In genomic region chr11:98348083-98348961, GRCm38 (mm10) we compare ENCODE assay signal across 7 mouse cellular contexts. TPM values are rescaled to one million over a fixed set of nuclear protein-coding genes. Genes with fewer than 3 reads are reported as not detected.
A peak's percentile ranks its signal among the peaks of the same experiment; 100 is the strongest.
DNase-seq lines count a peak whose midpoint lies in the region; ATAC-seq and TF ChIP-seq lines count a peak whose summit lies in the region.

TSS of gene Ppp1r1b (plus strand) at chr11:98348404.

- no peaks in the 10 kb centered on the region for H3K9me3 ChIP-seq in MEL (replicated peaks; ENCODE audit: insufficient read depth, low read length)
- H3K9me3 ChIP-seq in forebrain, embryonic 14.5 days (replicated peaks; ENCODE audit: control insufficient read depth, low read length), result no peaks in the 10 kb centered on the region
- no peaks in the 10 kb centered on the region for H3K9me3 ChIP-seq in stomach, postnatal 0 days (ENCODE audit: control insufficient read depth, low read length)

- peak; percentile 95 to 96 for TF ChIP-seq POLR2A in MEL (IDR thresholded peaks at IDR 0.05; ENCODE audit: control insufficient read depth in 1 of 2, insufficient read depth in 1 of 2, low read depth in 1 of 2, low read length in 2 of 2, poor library complexity in 1 of 2)

- peak within 1 kb of the TSS; percentile 61 for H3K27ac ChIP-seq in MEL (ENCODE audit: control insufficient read depth, low read depth, low read length)
- no peak within 1 kb of the TSS for H3K27ac ChIP-seq in forebrain, embryonic 14.5 days (ENCODE audit: low read depth, low read length)
- H3K27ac ChIP-seq in stomach, postnatal 0 days (replicated peaks), result no peak within 1 kb of the TSS; the same call in 1 of the 2 replicates

- WGBS in forebrain, embryonic 14.5 days, result under 1% methylated on average over 52 of the region's 55 CpGs
- under 1% methylated on average over 55 of the region's 55 CpGs for WGBS in stomach, postnatal 0 days

- TF ChIP-seq EP300 in MEL (IDR thresholded peaks at IDR 0.05; ENCODE audit: low read depth in 1 of 2, low read length in 2 of 2), result peak; percentile 10 to 42; a peak in 1 of 4 replicates
- TF ChIP-seq EP300 in stomach, postnatal 0 days (optimal IDR thresholded peaks at IDR 0.05), result no peak

- H3K4me3 ChIP-seq in MEL (ENCODE audit: control insufficient read depth in 1 of 2, insufficient read depth in 1 of 2, low read depth in 2 of 2, low read length in 2 of 2), result peak within 1 kb of the TSS; percentile 85 to 97
- H3K4me3 ChIP-seq in forebrain, embryonic 14.5 days (ENCODE audit: low read depth, low read length), result peak within 1 kb of the TSS; percentile 47
- H3K4me3 ChIP-seq in stomach, postnatal 0 days (ENCODE audit: low read depth, low read length), result peak within 1 kb of the TSS; percentile 51

- H3K4me1 ChIP-seq in MEL (ENCODE audit: control insufficient read depth in 1 of 2, insufficient read depth in 2 of 2, low read length in 2 of 2), result peaks cover 4 to 23% of the 10 kb centered on the region in 2 experiments; a peak in 3 of 4 replicates
- H3K4me1 ChIP-seq in forebrain, embryonic 14.5 days (ENCODE audit: control insufficient read depth, insufficient read depth, low read length), result peaks cover 5% of the 10 kb centered on the region
- peaks cover 4% of the 10 kb centered on the region; the same call in 1 of the 2 replicates for H3K4me1 ChIP-seq in stomach, postnatal 0 days (replicated peaks; ENCODE audit: control insufficient read depth, insufficient read depth)

- H3K4me2 ChIP-seq in forebrain, embryonic 14.5 days (ENCODE audit: low read length), result peak within 1 kb of the TSS; percentile 95
- peak within 1 kb of the TSS; percentile 93 for H3K4me2 ChIP-seq in stomach, postnatal 0 days (replicated peaks; ENCODE audit: low read depth)

- H3K36me3 ChIP-seq in MEL (ENCODE audit: control insufficient read depth in 1 of 2, insufficient read depth in 2 of 2, low read length in 2 of 2), result peaks cover 0 to 8% of the 10 kb centered on the region in 2 experiments; a peak in 2 of 4 replicates
- H3K36me3 ChIP-seq in forebrain, embryonic 14.5 days (ENCODE audit: control insufficient read depth, insufficient read depth, low read length), result no peaks in the 10 kb centered on the region
- H3K36me3 ChIP-seq in stomach, postnatal 0 days (ENCODE audit: control insufficient read depth, insufficient read depth, low read length), result no peaks in the 10 kb centered on the region

- TF ChIP-seq CTCF in MEL (IDR thresholded peaks at IDR 0.05 in 2 of 3, conservative IDR thresholded peaks at IDR 0.05 in 1 of 3; ENCODE audit: control insufficient read depth in 1 of 3, insufficient read depth in 1 of 3, low read depth in 2 of 3, low read length in 3 of 3, poor library complexity in 1 of 3, severe bottlenecking in 1 of 3), result no peak
- TF ChIP-seq CTCF in stomach, postnatal 0 days (IDR thresholded peaks at IDR 0.05; ENCODE audit: low read depth), result no peak

- peak; percentile 97 for DNase-seq in MEL (ENCODE audit: low read depth, low spot score)
- peak; percentile 59 for DNase-seq in adrenal gland, postnatal 25 days
- DNase-seq in forebrain, embryonic 14.5 days (ENCODE audit: low spot score), result peak; percentile 76
- peak; percentile 64 for DNase-seq in induced T-regulatory cell, adult 2 months (ENCODE audit: low read depth)
- peak in 1 of 2 experiments; percentile 74 for DNase-seq in left cerebral cortex, adult 8-10 months (ENCODE audit: low spot score in 2 of 2)
- peak; percentile 54 to 61 for DNase-seq in lung, postnatal 4 days
- DNase-seq in stomach, postnatal 0 days (ENCODE audit: low spot score), result peak; percentile 63

- H3K79me2 ChIP-seq in MEL (ENCODE audit: control insufficient read depth, insufficient read depth, low read length, poor library complexity), result peaks cover 5% of the 10 kb centered on the region

- no peak for TF ChIP-seq RAD21 in MEL (IDR thresholded peaks at IDR 0.05; ENCODE audit: low read depth, low read length)

- H3K9ac ChIP-seq in MEL (ENCODE audit: control insufficient read depth, low read depth, low read length, poor library complexity, severe bottlenecking), result peak within 1 kb of the TSS; percentile 94
- H3K9ac ChIP-seq in forebrain, embryonic 14.5 days (ENCODE audit: low read length), result peak within 1 kb of the TSS; percentile 65
- peak within 1 kb of the TSS; percentile 58 for H3K9ac ChIP-seq in stomach, postnatal 0 days (ENCODE audit: low read length)

- H3K27me3 ChIP-seq in MEL (ENCODE audit: control insufficient read depth in 1 of 2, insufficient read depth in 2 of 2, low read length in 2 of 2), result no peaks in the 10 kb centered on the region
- peaks cover 66% of the 10 kb centered on the region for H3K27me3 ChIP-seq in forebrain, embryonic 14.5 days (replicated peaks; ENCODE audit: control insufficient read depth, insufficient read depth, low read length)
- H3K27me3 ChIP-seq in stomach, postnatal 0 days (ENCODE audit: control insufficient read depth, insufficient read depth, low read length), result peaks cover 3% of the 10 kb centered on the region; the same call in 1 of the 2 replicates

- peak; percentile 83 for ATAC-seq in forebrain, embryonic 14.5 days
- ATAC-seq in stomach, postnatal 0 days (ENCODE audit: low FRiP score, low TSS enrichment), result peak; percentile 27; the same call in 1 of the 2 replicates

TF ChIP-seq in MEL, 35 proteins besides CTCF, POLR2A, EP300 and RAD21:
- TF ChIP-seq TCF12 (IDR thresholded peaks at IDR 0.05; ENCODE audit: low read depth, low read length), result peak; percentile 64; the same call in 1 of the 2 replicates
- no peak for TF ChIP-seq GABPA (IDR thresholded peaks at IDR 0.05; ENCODE audit: low read depth, low read length)
- TF ChIP-seq E2F4 (IDR thresholded peaks at IDR 0.05; ENCODE audit: borderline replicate concordance, low read depth, low read length), result peak; percentile 22; the same call in 1 of the 2 replicates
- no peak for TF ChIP-seq ZC3H11A (IDR thresholded peaks at IDR 0.05; ENCODE audit: low read depth, low read length)
- no peak for TF ChIP-seq MAFK (IDR thresholded peaks at IDR 0.05; ENCODE audit: borderline replicate concordance, low read depth, low read length)
- TF ChIP-seq CHD2 (IDR thresholded peaks at IDR 0.05; ENCODE audit: low read length), result no peak
- TF ChIP-seq USF1 (IDR thresholded peaks at IDR 0.05; ENCODE audit: low read depth, low read length), result no peak
- peak; percentile 77 for TF ChIP-seq TBP (IDR thresholded peaks at IDR 0.05; ENCODE audit: low read depth, low read length)
- no peak for TF ChIP-seq ZKSCAN1 (IDR thresholded peaks at IDR 0.05; ENCODE audit: low read depth, low read length)
- TF ChIP-seq GATA1 (IDR thresholded peaks at IDR 0.05; ENCODE audit: low read depth, low read length), result no peak
- TF ChIP-seq NELFE (IDR thresholded peaks at IDR 0.05; ENCODE audit: low read depth, low read length), result peak; percentile 91
- TF ChIP-seq POLR2AphosphoS2 (IDR thresholded peaks at IDR 0.05; ENCODE audit: low read length), result peak; percentile 85; the same call in 1 of the 2 replicates
- no peak for TF ChIP-seq NRF1 (IDR thresholded peaks at IDR 0.05; ENCODE audit: insufficient read depth, low read depth, low read length, poor library complexity, severe bottlenecking)
- no peak for TF ChIP-seq RCOR1 (IDR thresholded peaks at IDR 0.05; ENCODE audit: low read depth, low read length)
- TF ChIP-seq ZMIZ1 (IDR thresholded peaks at IDR 0.05; ENCODE audit: low read depth, low read length), result peak; percentile 96
- TF ChIP-seq JUND (IDR thresholded peaks at IDR 0.05; ENCODE audit: low read depth, low read length), result no peak
- TF ChIP-seq TAL1 (IDR thresholded peaks at IDR 0.05; ENCODE audit: low read length), result no peak
- TF ChIP-seq MAZ (IDR thresholded peaks at IDR 0.05; ENCODE audit: low read depth, low read length), result peak; percentile 90
- TF ChIP-seq ETS1 (IDR thresholded peaks at IDR 0.05; ENCODE audit: low read depth, low read length), result peak; percentile 40; the same call in 1 of the 2 replicates
- TF ChIP-seq MAX (IDR thresholded peaks at IDR 0.05; ENCODE audit: low read length), result peak; percentile 72
- TF ChIP-seq SMC3 (IDR thresholded peaks at IDR 0.05; ENCODE audit: low read depth, low read length), result no peak
- TF ChIP-seq MXI1 (IDR thresholded peaks at IDR 0.05; ENCODE audit: low read depth, low read length), result peak; percentile 78
- peak; percentile 79 for TF ChIP-seq SIN3A (IDR thresholded peaks at IDR 0.05; ENCODE audit: low read length)
- peak; percentile 88; the same call in 1 of the 2 replicates for TF ChIP-seq UBTF (IDR thresholded peaks at IDR 0.05; ENCODE audit: borderline replicate concordance, insufficient read depth, low read depth, low read length)
- no peak; the same call in 1 of the 2 replicates for TF ChIP-seq KAT2A (conservative IDR thresholded peaks at IDR 0.05; ENCODE audit: low read depth, low read length)
- no peak for TF ChIP-seq MYB (IDR thresholded peaks at IDR 0.05; ENCODE audit: low read depth, low read length)
- TF ChIP-seq CHD1 (IDR thresholded peaks at IDR 0.05; ENCODE audit: low read depth, low read length), result no peak; the same call in 1 of the 2 replicates
- TF ChIP-seq MEF2A (IDR thresholded peaks at IDR 0.05; ENCODE audit: extremely low read depth, insufficient replicate concordance, low read depth, low read length, poor library complexity, severe bottlenecking), result no peak
- TF ChIP-seq ELF1 (IDR thresholded peaks at IDR 0.05; ENCODE audit: low read depth, low read length), result no peak
- TF ChIP-seq BHLHE40 (IDR thresholded peaks at IDR 0.05; ENCODE audit: borderline replicate concordance, low read depth, low read length), result peak; percentile 38; the same call in 1 of the 2 replicates
- no peak for TF ChIP-seq MYC (IDR thresholded peaks at IDR 0.05; ENCODE audit: low read depth, low read length)
- TF ChIP-seq ZNF384 (IDR thresholded peaks at IDR 0.05; ENCODE audit: low read depth, low read length), result no peak
- no peak for TF ChIP-seq POLR2AphosphoS5 (IDR thresholded peaks at IDR 0.05; ENCODE audit: borderline replicate concordance, low read depth, low read length)
- TF ChIP-seq USF2 (IDR thresholded peaks at IDR 0.05; ENCODE audit: borderline replicate concordance in 1 of 2, insufficient read depth in 1 of 2, low read depth in 1 of 2, low read length in 2 of 2), result no peak
- TF ChIP-seq HCFC1 (IDR thresholded peaks at IDR 0.05; ENCODE audit: low read depth, low read length), result peak; percentile 71; the same call in 1 of the 2 replicates
TF ChIP-seq in MEL: peak in this region for 14.

RNA-seq across cellular contexts. Expression of gene Ppp1r1b, which starts in this region (rescaled TPM):
- 25.4 and 35.2 TPM in 2 replicates for total RNA-seq in MEL (2012; rRNA removed)
- polyA plus RNA-seq in MEL (2012; ENCODE audit: insufficient read depth in 1 of 2, insufficient read length in 2 of 2, low read depth in 1 of 2, low replicate concordance in 2 of 2, missing spikeins in 1 of 2), result 100 to 1,000 TPM in 1 of 2 experiments, not detected in 1; 114 TPM
- 0.24 TPM in 1 of 2 replicates, not detected in the other for total RNA-seq in adrenal gland, postnatal 25 days (2021)
- 33.1 and 42.2 TPM in 2 replicates for polyA plus RNA-seq in forebrain, embryonic 14.5 days (2014; fragmentation: Nextera tagmentation; extraction: Ambion mirVana)
- 100 to 1,000 TPM; 502 to 655 (median 573) TPM for total RNA-seq in left cerebral cortex, adult 8-10 months (2022)
- 6.9 and 7.0 TPM in 2 replicates for polyA plus RNA-seq in stomach, postnatal 0 days (2015; fragmentation: Nextera tagmentation; extraction: Ambion mirVana)

Comparison
In these comparisons a context has a peak if more than half of its experiments do, and no peak if none do; other contexts are left out.
1. RNA of gene Ppp1r1b (total RNA-seq): 502 to 655 TPM in left cerebral cortex, adult 8-10 months and 25.4 to 35.2 TPM in MEL; 0.24 TPM in adrenal gland, postnatal 25 days; every median in the first group is over 10 times any median in the second.
2. RNA of gene Ppp1r1b (total RNA-seq): 502 to 655 TPM in left cerebral cortex, adult 8-10 months; 25.4 to 35.2 TPM in MEL; every median in the first group is over 10 times any median in the second.
3. Peak in DNase-seq in adrenal gland, postnatal 25 days; RNA of the gene not detected or under 1 TPM.
4. Peak in every context shown above with its lines, with median percentiles within 50 percentile points of each other: H3K4me3 ChIP-seq and H3K9ac ChIP-seq.